Mouse (Mus musculus): Measurements from ENCODE around the gene Gpr82.

GRCm38 (mm10) chrX:13638894-13639293 lies 22.3 kb upstream of the Gpr82 start:
- TF ChIP-seq POLR2A (IDR thresholded peaks at IDR 0.05; ENCODE audit: borderline replicate concordance, extremely low read depth, low read depth, low read length) (no peak), CTCF (IDR thresholded peaks at IDR 0.05; ENCODE audit: insufficient read depth, low read length) (no peak)

Data from lung, adult 2 months (tissue).